Mouse (Mus musculus): ENCODE measurements around the gene Scmh1. TPM values are rescaled to one million over a fixed set of nuclear protein-coding genes. Genes with fewer than 3 reads are reported as not detected.
A peak's percentile ranks its signal among the peaks of the same experiment; 100 is the strongest.

Gene Scmh1
- polyA plus RNA-seq, 1 experiment from 2014 or later = 66.4 TPM

GRCm38 (mm10) chr4:120556592-120556991 is 151.5 kb downstream of the Scmh1 start:
- 82% methylated on average over 6 of the region's 6 CpGs for whole genome bisulfite sequencing
- H3K27me3 ChIP-seq = no peaks in the 10 kb centered on the region
- H3K36me3 ChIP-seq = peaks cover 85% of the 10 kb centered on the region
- no peak overlapping the region for H3K9ac ChIP-seq
- H3K9me3 ChIP-seq (replicated peaks) = no peaks in the 10 kb centered on the region
- no peak overlapping the region for H3K4me3 ChIP-seq
- no peak overlapping the region for H3K4me2 ChIP-seq
- no peak overlapping the region for H3K27ac ChIP-seq
- ATAC-seq (replicated peaks; ENCODE audit: insufficient number of reproducible peaks, insufficient read depth, low FRiP score, low read depth) = no peak
- H3K4me1 ChIP-seq (replicated peaks) = no peaks in the 10 kb centered on the region

GRCm38 (mm10) chr4:120565726-120566125 is 160.6 kb downstream of the Scmh1 start:
- no peak for ATAC-seq (replicated peaks; ENCODE audit: insufficient number of reproducible peaks, insufficient read depth, low FRiP score, low read depth)
- Histone ChIP-seq H3K4me2 (no peak overlapping the region), H3K4me3 (no peak overlapping the region), H3K36me3 (peaks cover 44% of the 10 kb centered on the region), H3K27me3 (no peaks in the 10 kb centered on the region), H3K27ac (no peak overlapping the region), H3K4me1 (replicated peaks) (peaks cover 30% of the 10 kb centered on the region), H3K9ac (no peak overlapping the region), H3K9me3 (replicated peaks) (no peaks in the 10 kb centered on the region)
- 70% methylated on average over 2 of the region's 2 CpGs for WGBS

GRCm38 (mm10) chr4:120568005-120568404 is 162.9 kb downstream of the Scmh1 start:
- no peaks in the 10 kb centered on the region for H3K9me3 ChIP-seq (replicated peaks)
- peak overlapping the region; percentile 75 for H3K4me3 ChIP-seq
- peak overlapping the region; percentile 96 for H3K27ac ChIP-seq
- peak overlapping the region; percentile 89 for H3K9ac ChIP-seq
- peaks cover 38% of the 10 kb centered on the region for H3K4me1 ChIP-seq (replicated peaks)
- ATAC-seq (replicated peaks; ENCODE audit: insufficient number of reproducible peaks, insufficient read depth, low FRiP score, low read depth) = 0 out of 2 replicates have a peak, but pooled peaks have one; percentile 20
- H3K27me3 ChIP-seq = no peaks in the 10 kb centered on the region
- H3K36me3 ChIP-seq = peaks cover 25% of the 10 kb centered on the region
- H3K4me2 ChIP-seq = peak overlapping the region; percentile 87
- 7% methylated on average over 5 of the region's 5 CpGs for WGBS

- ATAC-seq (replicated peaks; ENCODE audit: insufficient number of reproducible peaks, insufficient read depth, low FRiP score, low read depth) = no peak
- H3K4me1 ChIP-seq (replicated peaks) = peaks cover 38% of the 10 kb centered on the region
- H3K9me3 ChIP-seq (replicated peaks) = no peaks in the 10 kb centered on the region
- peak overlapping the region; percentile 87 for H3K4me2 ChIP-seq
- peak overlapping the region; percentile 89 for H3K9ac ChIP-seq
- peak overlapping the region; percentile 75 for H3K4me3 ChIP-seq
- H3K27me3 ChIP-seq = no peaks in the 10 kb centered on the region
- H3K27ac ChIP-seq = peak overlapping the region; percentile 96
- H3K36me3 ChIP-seq = peaks cover 15% of the 10 kb centered on the region
- WGBS = 7% methylated on average over 4 of the region's 4 CpGs
These were observed 163.9 kb downstream of the Scmh1 start for GRCm38 (mm10) chr4:120569025-120569424.

- Histone ChIP-seq H3K27me3 (no peaks in the 10 kb centered on the region), H3K4me3 (peak within 1 kb of the TSS; percentile 75), H3K36me3 (peaks cover 8% of the 10 kb centered on the region), H3K4me1 (replicated peaks) (peaks cover 38% of the 10 kb centered on the region), H3K4me2 (peak within 1 kb of the TSS; percentile 87), H3K9ac (peak within 1 kb of the TSS; percentile 89), H3K9me3 (replicated peaks) (no peaks in the 10 kb centered on the region), H3K27ac (peak within 1 kb of the TSS; percentile 96)
- under 1% methylated on average over 96 of the region's 97 CpGs for WGBS
- ATAC-seq (replicated peaks; ENCODE audit: insufficient number of reproducible peaks, insufficient read depth, low FRiP score, low read depth) = peak; percentile 95
These were observed 164.7 kb downstream of the Scmh1 start, which contains the start of gene Ctps for GRCm38 (mm10) chr4:120569486-120570437. Gene Ctps, minus strand, starts transcription at chr4:120570276.

- peaks cover 38% of the 10 kb centered on the region for H3K4me1 ChIP-seq (replicated peaks)
- H3K27ac ChIP-seq = peak overlapping the region; percentile 96
- peak overlapping the region; percentile 89 for H3K9ac ChIP-seq
- H3K4me3 ChIP-seq = peak overlapping the region; percentile 75
- no peaks in the 10 kb centered on the region for H3K27me3 ChIP-seq
- H3K4me2 ChIP-seq = peak overlapping the region; percentile 87
- peak; percentile 56 for ATAC-seq (replicated peaks; ENCODE audit: insufficient number of reproducible peaks, insufficient read depth, low FRiP score, low read depth)
- peaks cover 2% of the 10 kb centered on the region; the same call in 1 of the 2 replicates for H3K36me3 ChIP-seq
- WGBS = under 1% methylated on average over 27 of the region's 27 CpGs
- no peaks in the 10 kb centered on the region for H3K9me3 ChIP-seq (replicated peaks)
These were observed 165.5 kb downstream of the Scmh1 start for GRCm38 (mm10) chr4:120570438-120571069.

GRCm38 (mm10) chr4:120571070-120571464 is 166.0 kb downstream of the Scmh1 start:
- Histone ChIP-seq H3K4me2 (peak overlapping the region; percentile 87), H3K27me3 (no peaks in the 10 kb centered on the region), H3K4me1 (replicated peaks) (peaks cover 36% of the 10 kb centered on the region), H3K4me3 (peak overlapping the region; percentile 75), H3K36me3 (no peaks in the 10 kb centered on the region), H3K27ac (peak overlapping the region; percentile 96), H3K9me3 (replicated peaks) (no peaks in the 10 kb centered on the region), H3K9ac (peak overlapping the region; percentile 89)
- WGBS = 47% methylated on average over 3 of the region's 3 CpGs
- no peak for ATAC-seq (replicated peaks; ENCODE audit: insufficient number of reproducible peaks, insufficient read depth, low FRiP score, low read depth)

GRCm38 (mm10) chr4:120571691-120572090 is 166.6 kb downstream of the Scmh1 start:
- H3K9ac ChIP-seq = no peak overlapping the region
- peak overlapping the region; percentile 96 for H3K27ac ChIP-seq
- no peak overlapping the region for H3K4me3 ChIP-seq
- H3K9me3 ChIP-seq (replicated peaks) = no peaks in the 10 kb centered on the region
- H3K4me2 ChIP-seq = no peak overlapping the region
- H3K36me3 ChIP-seq = no peaks in the 10 kb centered on the region
- ATAC-seq (replicated peaks; ENCODE audit: insufficient number of reproducible peaks, insufficient read depth, low FRiP score, low read depth) = no peak
- peaks cover 35% of the 10 kb centered on the region for H3K4me1 ChIP-seq (replicated peaks)
- no peaks in the 10 kb centered on the region for H3K27me3 ChIP-seq
- whole genome bisulfite sequencing = 47% methylated on average over 3 of the region's 3 CpGs

Other genes starting within 250 kb of the Scmh1 start
- gene Edn2, start 244.1 kb upstream of the Scmh1 start, polyA plus RNA-seq (2015; fragmentation: Nextera tagmentation; extraction: Ambion mirVana) = 0.54 and 0.71 TPM in 2 replicates
- 0.05 and 0.18 TPM in 2 replicates for gene Foxo6, start 117.9 kb upstream of the Scmh1 start, polyA plus RNA-seq (2015; fragmentation: Nextera tagmentation; extraction: Ambion mirVana)
- not detected in 2 replicates for gene Slfnl1, start 127.0 kb downstream of the Scmh1 start, polyA plus RNA-seq (2015; fragmentation: Nextera tagmentation; extraction: Ambion mirVana)
- 86.3 and 90.7 TPM in 2 replicates for gene Ctps, start 165.0 kb downstream of the Scmh1 start, polyA plus RNA-seq (2015; fragmentation: Nextera tagmentation; extraction: Ambion mirVana)
- 0.52 TPM in 1 of 2 replicates, not detected in the other for gene Gm8439, start 183.5 kb downstream of the Scmh1 start, polyA plus RNA-seq (2015; fragmentation: Nextera tagmentation; extraction: Ambion mirVana)

All from heart, embryonic 15.5 days (tissue).